Mouse (Mus musculus) adrenal gland, postnatal 25 days (tissue): ENCODE data around the gene Tmem56. TPM values are rescaled to one million over a fixed set of nuclear protein-coding genes. Genes with fewer than 3 reads are reported as not detected.

Source experiments
- DNase-seq: peaks from one replicate; pipeline ENCODE4 v3.0.0; 2021; ENCODE audit warnings: mixed read lengths
- total RNA-seq: library from RNA; stranded (reverse); gene quantifications from 2 replicates; pipeline ENCODE4 v1.2.3, GENCODE M21; 2021

The Tmem56 gene
- total RNA-seq, 1 experiment from 2014 or later, result 34.0 TPM

- DNase-seq, result no peak
Measured at GRCm38 (mm10) chr3:121168581-121168980, 114.3 kb downstream of the Tmem56 start.

- peak; percentile 78 for DNase-seq
Measured at GRCm38 (mm10) chr3:121163271-121163819, 119.6 kb downstream of the Tmem56 start.

GRCm38 (mm10) chr3:121161661-121162060 lies 121.2 kb downstream of the Tmem56 start:
- DNase-seq, result no peak

GRCm38 (mm10) chr3:121160424-121160823 lies 122.5 kb downstream of the Tmem56 start:
- no peak for DNase-seq

- DNase-seq, result no peak
Measured at GRCm38 (mm10) chr3:121159566-121159965, 123.3 kb downstream of the Tmem56 start.

GRCm38 (mm10) chr3:121158901-121159351 lies 124.0 kb downstream of the Tmem56 start:
- DNase-seq, result no peak

GRCm38 (mm10) chr3:121157546-121158330 lies 125.2 kb downstream of the Tmem56 start:
- DNase-seq, result no peak

GRCm38 (mm10) chr3:121156451-121157186 lies 126.3 kb downstream of the Tmem56 start:
- DNase-seq, result no peak

GRCm38 (mm10) chr3:121156043-121156442 lies 126.9 kb downstream of the Tmem56 start:
- DNase-seq, result no peak

Other genes with a start within 250 kb of the Tmem56 start
- 10.3 and 17.9 TPM in 2 replicates for gene Rwdd3, start 111.4 kb downstream of the Tmem56 start, total RNA-seq
- 41.7 and 55.2 TPM in 2 replicates for gene Alg14, start 8.7 kb upstream of the Tmem56 start, total RNA-seq
- gene Cnn3, start 143.4 kb upstream of the Tmem56 start, total RNA-seq, result 220 and 297 TPM in 2 replicates
- gene Slc44a3, start 249.3 kb upstream of the Tmem56 start, total RNA-seq, result 24.0 and 25.1 TPM in 2 replicates